Mouse (Mus musculus): ENCODE data around the gene Ints2. TPM values are rescaled to one million over a fixed set of nuclear protein-coding genes. Genes with fewer than 3 reads are reported as not detected.

Gene Ints2
- total RNA-seq (2023), result 8.4 and 11.9 TPM in 2 replicates

DNA sequence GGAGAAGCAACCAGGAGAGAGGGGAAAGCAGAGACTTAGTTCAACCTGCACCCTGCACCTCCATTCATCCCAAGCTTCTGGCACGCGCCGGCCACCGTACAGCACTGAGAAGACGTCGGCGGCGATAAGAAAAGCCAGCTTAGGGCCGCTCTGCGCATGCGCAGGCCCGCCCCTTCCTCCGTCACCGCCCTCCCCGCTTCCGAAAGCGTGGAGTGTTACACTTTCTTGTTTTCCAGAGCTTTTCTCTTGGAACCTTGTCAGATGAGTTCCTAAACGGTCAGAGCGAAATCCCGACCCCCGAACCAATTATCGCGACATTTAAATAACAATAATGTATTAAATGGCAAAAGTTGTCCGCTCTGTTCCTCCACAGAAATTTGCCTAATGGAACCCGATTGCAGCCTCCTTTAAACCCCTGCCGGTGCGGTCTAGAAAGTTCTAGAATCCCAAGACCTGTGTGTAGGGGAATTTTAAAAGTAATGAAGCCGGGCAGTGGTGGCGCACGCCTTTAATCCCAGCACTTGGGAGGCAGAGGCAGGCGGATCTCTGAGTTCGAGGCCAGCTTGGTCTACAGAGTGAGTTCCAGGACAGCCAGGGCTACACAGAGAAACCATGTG lies at the start of gene Ints2:
Gene Ints2 (minus strand): TSS at position 116 of the 617 bp plus-strand sequence.

DNA sequence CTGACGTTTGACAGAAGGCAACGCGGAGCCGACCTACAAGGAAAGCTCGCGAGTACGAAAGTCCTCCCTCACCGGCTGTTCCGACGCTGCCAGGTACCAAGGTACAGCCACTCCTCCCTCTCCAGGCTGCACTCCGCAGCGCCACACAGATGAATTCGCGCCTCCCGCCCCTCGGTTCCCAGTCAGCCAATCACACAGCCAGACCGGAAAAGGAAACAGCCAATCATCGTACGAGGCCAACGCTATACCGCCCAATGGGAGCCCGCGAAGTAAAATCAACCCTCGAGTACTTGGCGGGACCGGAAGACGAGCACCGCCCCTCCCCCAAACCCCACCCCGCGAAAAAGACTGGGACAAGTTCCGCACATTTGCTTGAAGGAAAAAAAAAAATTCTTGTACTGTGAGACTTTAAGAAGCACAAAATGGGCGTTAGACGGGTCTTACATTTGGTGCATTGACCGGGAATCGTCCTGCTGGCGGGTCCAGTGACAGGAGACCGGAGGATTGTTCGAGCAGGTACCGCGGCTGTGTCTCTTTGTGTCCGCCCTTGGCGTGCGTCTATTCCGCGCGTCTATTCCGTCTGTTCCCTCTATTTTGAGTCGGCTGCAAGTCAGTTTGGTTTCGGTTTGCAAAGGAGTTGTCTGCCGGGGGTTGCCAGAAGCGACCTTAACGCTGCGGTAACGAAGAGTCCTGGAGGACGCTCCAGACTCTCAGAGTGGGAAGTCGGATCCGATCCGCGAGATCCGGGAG lies 56.2 kb downstream of the Ints2 start, which contains the start of gene Brip1:
Gene Brip1 (minus strand): TSS at position 157 of the 750 bp plus-strand sequence.

Other genes starting within 250 kb of the Ints2 start
- gene Brip1, start 56.4 kb downstream of the Ints2 start, total RNA-seq (2023), result 6.1 and 19.3 TPM in 2 replicates
- gene Med13, start 100.0 kb upstream of the Ints2 start, total RNA-seq (2023), result 76.7 and 85.7 TPM in 2 replicates
- gene Rnft1, start 227.1 kb upstream of the Ints2 start, total RNA-seq (2023), result 18.9 and 29.5 TPM in 2 replicates

All from neutrophil, adult 65 days (primary cell).